Mouse (Mus musculus): Measurements from ENCODE around the gene Rnf150.

The Rnf150 gene

DNA sequence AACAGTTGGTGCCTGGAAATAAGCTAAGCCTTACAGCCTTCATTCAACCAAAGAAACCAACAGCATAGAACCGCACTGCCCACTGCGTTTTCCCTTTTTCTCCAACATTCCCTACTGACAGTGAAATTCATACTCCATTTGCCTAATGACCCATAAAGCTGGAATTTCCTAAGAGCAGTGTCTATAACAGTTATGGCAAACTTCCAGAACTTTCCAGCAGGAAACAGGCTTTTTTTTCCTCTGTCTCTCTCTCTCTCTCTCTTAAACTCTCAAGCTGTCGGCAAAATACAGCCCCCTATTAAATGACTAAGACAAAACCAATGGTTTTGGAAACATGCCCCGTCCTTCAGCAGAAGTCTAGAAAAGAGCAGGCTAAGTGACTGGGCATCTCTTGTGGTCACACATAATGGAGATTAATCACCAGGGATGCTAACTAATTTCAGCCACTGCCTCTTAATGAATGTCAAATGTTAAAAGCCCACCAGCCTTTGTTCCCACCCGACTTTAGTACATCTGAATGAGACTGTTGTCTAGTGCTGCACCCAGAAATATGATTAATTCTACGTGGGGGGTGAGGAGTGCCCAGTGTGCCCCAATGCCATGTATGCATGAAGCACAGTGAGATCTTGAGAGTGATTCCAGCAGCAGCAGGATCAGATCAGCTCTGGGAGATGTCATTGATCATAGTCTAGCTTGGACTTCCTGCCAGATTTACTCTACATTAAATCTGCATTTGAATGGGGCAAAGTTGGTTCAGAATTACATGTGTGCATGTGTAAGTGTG is 80.3 kb downstream of the Rnf150 start:
- DNase-seq (ENCODE audit: low read depth, low spot score), result no peak

DNA sequence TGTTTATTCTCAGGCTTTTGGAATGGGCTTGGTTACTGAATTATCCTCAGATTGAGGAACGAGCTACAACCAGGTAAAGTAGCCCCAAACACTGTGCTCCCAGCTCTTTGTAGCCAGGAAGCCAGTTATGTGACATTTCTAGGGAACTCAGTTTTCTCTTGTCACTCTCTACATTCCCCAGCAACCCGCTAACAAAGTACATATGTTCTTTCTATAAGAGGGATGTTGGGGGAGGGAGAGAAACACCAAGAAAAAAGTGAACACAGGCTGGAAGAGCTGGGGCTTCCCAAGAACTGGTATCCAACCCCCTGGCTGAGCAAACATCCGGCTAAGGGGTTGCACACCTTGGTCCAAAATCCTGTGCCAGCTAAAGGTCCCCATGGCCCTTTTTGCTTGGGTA is 82.7 kb downstream of the Rnf150 start:
- DNase-seq (ENCODE audit: low read depth, low spot score), result no peak

DNA sequence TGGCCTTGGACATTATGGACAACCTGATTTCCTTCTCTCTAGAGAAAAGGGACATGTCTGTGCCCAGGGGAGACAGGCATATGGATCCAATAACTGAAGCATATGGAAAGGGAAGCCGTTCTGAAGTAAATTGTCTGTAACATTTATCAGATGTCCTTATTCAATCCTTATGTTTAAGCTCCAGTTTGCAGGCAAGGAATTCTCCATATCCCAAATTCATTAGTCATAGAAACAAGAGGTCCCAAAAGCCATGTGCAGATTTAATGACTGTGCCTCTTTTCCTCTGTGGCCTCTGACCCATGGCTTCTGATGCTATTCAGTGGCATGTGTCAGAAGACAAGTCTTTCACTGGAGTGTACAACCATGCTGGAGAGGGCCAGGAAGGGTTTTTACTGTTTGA is 83.5 kb downstream of the Rnf150 start:
- no peak for DNase-seq (ENCODE audit: low read depth, low spot score)

DNA sequence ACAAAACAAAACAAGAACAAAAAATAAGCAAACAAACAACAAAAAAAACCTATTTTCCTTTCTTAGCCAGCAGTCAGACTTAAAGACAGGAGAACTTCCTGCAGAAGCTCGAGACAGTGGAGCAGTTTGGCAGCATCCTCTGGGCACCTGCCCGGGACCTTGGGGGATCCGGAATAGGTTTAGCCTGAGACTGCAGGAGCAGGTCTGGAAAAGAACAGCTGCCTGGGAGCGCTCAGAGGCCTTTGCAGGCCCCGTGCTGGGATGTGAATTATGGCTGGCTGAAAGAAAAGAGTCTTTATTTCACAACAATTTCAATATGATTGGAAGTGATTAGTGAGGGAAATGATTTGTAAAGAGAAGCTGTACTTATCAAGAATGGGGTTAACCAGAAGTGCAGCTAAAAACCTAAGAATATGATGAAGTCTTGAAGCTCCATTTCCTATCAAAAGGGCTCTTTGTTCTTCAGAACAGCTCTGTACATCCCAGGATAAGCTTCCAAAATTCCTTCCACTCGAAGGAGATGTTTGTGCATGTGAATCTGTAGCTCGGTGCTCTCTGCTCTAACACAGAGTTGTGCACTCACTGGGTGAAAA is 92.1 kb downstream of the Rnf150 start:
- DNase-seq (ENCODE audit: low read depth, low spot score), result no peak

DNA sequence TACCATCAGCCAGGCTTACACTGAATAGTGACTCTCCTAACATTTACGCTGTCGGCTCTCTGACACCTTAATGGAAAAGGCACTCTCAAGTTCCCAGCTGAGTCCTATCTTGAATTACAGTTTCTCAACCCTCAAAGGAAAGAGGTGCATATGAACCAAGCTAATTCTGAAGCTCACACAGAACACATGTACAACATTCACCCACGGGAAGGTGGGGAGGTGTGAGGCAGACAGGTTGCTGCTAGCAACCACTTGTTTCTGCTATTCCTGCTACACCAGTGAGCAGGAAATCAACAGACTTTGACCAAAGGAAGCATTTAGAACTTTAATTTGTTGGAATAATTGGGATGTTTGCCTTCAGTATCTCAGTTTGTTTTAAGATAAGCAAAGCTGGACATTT is 96.3 kb downstream of the Rnf150 start:
- no peak for DNase-seq (ENCODE audit: low read depth, low spot score)

DNA sequence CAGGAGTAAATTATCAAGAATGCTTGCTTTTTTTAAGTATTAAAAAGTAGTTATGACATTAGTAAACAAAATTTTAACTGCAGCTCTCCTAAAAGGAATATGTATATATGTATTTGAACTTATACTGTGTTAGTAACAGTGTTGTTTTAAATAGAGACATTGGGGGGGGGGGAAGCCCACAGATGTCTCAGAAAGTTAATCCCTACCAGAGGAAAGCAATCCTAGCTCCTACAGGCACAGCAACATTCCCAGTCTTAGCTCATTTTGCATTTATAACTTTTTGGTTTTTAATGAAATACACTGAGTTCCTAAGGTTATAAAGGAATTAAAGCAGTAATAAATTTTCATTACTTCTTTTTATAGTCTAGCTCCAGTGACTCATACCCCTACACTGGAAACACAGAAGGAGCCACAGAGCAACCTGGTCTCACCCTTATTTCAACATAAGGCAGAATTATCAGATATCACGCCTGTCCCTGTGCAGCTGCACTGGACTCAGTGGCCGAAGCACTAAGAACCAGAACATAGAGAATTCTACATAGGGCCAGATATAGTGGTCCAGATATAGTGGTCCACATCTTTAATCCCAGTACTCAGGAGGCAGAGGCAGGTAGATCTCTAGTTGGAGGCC is 96.9 kb downstream of the Rnf150 start:
- DNase-seq (ENCODE audit: low read depth, low spot score), result no peak

DNA sequence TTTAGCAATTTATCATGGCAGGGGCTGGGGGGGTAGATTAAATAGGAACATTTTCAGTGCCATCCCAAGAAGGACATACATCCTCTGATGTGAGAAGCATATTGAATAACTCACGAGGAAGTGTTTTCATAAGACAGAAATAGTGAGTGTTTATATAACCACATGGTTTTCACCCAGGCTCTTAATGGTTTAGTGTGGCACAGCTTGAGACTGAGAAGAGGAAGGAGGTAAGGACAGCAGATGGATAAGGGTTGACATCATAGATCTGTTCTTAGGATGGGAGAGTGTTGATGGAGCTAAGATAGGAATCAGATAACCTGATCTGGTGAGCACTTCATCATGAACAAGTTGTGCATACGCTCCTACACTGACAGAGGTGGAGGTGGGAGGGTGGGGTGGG is 101.4 kb downstream of the Rnf150 start:
- no peak for DNase-seq (ENCODE audit: low read depth, low spot score)

DNA sequence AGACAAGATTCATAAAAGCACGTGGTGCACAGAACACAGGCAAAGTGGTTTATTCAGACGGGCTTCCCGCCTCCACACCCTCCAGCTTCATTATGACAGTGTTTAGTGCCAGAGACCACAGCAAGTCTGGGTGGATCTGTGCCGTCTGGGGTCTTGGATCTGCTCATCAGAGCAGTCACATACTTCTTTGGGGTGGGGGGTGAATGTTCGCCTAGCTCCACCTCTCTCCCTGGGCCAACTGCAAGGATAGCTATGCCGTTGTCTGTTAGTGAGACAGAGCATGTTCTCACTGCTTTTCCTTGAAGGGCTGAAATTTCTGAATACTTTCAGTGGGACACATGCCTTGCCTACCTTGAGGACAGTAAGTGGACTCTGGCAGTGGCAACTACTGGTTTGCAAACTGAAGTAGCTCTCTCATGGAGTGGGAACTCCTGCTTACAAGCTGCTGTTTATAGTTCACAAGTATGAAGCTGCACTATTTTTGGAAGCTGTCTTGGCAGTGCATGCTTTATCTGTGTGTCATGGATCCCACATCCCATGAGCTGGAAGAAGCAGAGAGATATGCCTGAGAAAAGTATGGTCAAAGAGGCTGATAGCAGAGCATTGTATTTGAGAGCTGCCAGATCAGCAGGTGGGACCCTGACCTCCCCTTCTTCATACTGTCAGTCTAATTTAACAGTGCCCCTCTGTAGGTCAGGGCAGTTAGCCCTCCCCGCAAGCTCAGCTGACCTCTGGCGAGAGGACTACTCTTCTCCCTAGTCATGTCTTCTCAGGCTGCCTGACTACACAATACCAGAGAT is 104.9 kb downstream of the Rnf150 start:
- no peak for DNase-seq (ENCODE audit: low read depth, low spot score)

DNA sequence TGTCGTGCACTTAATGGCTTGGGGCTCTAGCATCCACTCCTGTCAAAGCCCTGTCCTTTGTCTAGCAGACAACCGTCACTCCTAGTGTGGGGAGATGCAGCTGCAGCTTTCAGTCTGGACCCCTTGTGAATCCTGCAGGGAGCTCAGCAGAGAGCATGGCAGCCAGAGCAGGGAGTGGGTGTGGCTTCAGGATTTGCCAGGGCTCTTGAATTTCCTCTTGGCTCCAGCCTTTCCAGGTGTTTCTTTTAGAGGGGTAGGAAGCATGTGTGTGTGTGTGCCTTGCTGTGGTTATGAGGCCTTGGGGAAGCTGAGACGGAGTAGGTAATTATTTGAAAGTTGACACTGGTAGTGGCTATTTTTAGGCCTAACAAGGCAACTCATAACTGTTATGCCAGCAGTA is 106.8 kb downstream of the Rnf150 start:
- no peak for DNase-seq (ENCODE audit: low read depth, low spot score)

DNA sequence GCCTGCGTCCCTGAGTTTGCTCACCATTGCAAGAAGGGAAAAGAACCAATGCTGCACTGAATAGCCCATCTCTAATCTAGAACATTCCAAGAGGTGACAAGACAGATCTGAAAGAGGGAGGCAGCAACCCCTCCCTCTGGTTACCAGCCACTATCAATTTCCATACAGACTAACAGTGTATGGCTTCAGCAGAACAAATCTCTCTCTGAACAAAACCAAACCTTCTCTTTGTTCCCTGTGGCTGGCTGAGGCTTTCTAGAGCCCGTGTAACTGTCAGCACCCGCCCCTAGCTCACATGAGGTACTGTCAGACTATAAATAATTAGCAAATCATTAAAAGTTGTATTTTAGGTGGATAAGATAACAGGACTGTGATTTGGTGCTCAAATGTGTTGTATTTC is 109.7 kb downstream of the Rnf150 start:
- DNase-seq (ENCODE audit: low read depth, low spot score), result no peak

DNA sequence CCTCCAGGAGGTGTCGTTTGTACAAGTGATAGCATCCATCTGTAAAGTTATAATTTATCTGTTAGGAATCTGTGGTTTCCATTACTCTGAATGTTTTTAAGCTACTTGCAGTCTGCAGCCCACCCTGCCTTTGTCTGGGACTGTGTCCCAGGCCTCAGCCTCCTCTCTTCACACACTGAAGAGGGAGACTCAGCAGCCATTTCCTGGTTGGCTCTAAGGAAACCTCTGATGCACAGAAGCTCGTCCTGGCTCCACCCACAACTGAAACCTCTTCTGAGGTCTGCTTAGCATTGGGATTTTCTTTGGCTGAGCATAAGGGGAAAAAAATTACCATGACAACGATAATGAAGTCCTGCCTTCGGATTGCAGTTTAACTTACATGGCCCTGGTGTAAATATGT is 110.2 kb downstream of the Rnf150 start:
- DNase-seq (ENCODE audit: low read depth, low spot score), result no peak

DNA sequence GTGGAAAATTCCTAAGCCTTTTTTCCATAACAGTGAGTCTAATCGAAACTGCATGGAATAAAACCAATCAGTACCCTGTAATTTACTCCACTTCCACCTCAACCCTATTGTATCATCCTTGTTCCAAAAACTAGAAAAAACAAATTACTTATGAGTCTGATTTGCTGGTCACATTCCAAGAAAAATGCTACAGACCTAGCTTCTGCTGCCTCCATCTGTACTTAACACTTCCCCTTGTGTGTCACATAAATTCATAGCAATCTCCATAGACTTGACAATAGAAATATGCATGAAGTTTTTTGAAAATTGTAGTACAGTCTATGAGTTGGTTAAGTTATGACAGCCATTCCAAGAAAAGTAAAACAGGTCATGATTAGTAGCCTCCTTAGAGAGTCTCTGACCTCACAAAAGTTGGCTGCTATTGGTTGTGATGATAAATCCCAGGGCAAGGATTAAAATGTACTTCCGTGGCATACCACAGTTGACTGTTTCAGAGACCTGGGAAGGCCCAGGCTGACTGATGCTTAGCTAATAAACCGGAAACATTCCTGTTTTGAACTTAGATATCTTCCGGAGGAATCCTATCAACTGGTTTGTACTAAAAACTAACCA is 118.2 kb downstream of the Rnf150 start:
- DNase-seq (ENCODE audit: low read depth, low spot score), result no peak

DNA sequence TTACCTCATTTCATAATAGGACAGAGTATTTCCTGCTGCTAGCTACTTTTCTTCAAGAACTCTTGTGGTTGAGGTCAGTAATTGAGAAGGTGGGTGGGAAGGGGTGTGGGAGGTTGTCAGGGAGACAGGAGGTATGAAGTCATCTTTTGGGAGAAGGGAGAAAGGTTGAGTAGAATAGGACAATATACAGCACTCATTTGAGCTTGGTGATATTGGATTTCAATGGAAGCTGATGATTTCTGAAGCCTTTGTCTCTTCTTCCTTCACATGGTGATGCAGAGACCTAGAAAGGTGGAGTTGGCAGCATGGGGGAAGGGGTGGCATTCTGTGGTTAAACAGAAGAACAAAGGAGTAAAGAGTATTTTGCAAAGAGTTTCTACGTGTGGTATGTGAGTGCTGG is 119.7 kb downstream of the Rnf150 start:
- peak; percentile 92 for DNase-seq (ENCODE audit: low read depth, low spot score)

DNA sequence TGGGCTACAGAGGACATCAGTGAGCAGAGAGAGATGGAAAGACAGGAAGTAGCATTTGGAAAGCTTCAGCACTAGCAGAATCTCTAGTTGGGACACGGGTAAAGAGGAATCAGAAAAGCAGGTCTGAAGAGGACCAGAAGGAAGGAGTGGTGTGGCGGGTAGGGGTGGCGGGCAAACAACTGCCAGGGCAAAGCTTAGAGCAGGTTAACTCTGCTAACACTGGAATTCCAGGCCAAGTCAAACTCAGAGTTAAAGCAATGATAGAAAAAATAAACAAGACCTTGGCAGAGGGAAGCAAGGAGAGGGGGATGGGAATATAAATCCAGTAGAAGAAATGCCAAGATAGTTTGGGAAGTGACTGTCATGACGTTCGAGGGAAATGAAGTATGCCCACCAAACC is 120.1 kb downstream of the Rnf150 start:
- DNase-seq (ENCODE audit: low read depth, low spot score), result no peak

DNA sequence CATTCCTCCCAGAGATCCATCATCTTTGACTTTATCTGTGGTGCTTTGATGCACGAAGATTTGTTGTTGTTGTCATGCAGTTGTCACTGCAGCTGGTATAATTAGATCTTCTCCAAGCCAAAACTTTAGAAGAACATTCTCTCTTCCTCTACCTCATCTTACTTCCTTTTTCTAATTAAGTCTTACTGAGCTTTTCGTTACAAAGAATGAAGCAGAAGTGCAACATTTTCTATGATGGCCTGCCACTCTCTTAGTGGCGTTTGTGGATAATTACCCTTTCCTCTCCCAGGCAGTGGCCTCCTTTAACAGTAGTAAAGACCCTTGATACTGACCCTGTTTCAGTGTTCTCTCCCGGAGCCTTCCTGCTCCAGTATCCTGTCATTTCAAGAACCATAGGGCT is 128.9 kb downstream of the Rnf150 start:
- DNase-seq (ENCODE audit: low read depth, low spot score), result no peak

DNA sequence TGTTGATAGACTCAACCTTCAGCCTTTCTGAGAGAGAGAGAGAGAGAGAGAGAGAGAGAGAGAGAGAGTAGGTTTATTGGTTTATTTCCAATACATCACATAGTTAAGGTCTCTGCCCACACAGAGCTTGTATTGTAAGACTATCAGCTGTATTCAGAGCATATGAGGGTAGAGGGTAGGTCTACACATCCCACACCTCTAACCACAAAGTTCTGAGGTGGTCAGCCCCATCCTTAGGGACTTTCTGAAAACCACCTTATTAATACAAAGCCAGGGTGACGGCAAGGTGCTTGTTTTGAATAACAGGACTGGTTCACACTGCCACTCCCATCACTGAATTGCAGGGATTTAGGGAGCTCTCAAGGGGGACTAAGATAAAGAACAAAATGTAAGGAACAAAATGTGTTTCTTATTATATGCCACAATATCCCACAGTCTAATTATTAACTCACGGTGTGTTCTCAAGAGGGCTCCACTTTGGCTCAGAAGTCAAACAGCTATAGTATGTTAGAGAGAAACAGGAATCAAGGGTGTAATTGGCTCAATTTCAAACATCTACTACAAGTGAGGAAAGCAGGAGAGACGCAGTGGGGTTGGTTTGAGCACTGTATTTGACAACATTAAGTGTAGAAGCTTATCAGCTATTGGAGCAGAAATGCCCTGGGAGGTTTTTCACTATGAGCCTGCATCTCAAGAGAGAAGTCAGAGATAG is 132.7 kb downstream of the Rnf150 start:
- no peak for DNase-seq (ENCODE audit: low read depth, low spot score)

DNA sequence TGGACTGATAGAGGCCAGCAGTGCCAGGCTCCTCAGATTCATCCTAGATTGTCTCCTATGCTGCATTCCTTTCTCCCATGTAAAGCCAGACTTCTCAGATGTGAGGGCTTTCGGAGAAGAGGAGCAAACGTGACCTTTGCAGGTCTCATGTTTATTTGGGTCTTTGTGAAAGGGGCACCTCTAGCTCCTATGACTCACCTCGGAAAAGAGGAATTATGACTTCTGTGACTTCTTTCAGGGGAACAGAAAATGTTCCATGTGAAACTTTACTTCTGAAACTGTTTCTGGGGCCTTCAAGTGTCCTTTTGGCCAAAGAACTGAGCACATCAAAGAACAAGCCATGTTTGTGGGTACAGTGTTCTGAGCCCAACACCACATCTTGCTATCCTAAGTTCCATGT is 133.7 kb downstream of the Rnf150 start:
- DNase-seq (ENCODE audit: low read depth, low spot score), result no peak

DNA sequence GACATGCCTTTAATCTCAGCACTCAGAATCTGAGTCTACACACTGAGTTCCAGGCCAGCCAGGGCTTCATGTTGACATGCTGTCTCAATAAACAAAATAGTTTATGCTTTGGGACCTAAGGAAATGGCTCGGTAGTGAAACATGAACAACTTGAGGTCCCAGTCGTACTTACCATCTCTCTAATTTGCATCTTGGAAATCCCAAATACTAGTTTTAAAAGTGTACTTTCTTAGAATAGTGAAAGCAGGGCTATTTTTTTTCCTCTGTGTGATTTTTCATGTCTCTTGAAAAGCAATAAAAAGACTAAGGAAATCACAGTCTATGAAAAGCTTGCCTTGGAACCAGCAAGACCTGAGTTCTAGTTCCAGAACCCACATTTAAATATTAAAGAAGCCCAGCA is 135.6 kb downstream of the Rnf150 start:
- DNase-seq (ENCODE audit: low read depth, low spot score), result no peak

DNA sequence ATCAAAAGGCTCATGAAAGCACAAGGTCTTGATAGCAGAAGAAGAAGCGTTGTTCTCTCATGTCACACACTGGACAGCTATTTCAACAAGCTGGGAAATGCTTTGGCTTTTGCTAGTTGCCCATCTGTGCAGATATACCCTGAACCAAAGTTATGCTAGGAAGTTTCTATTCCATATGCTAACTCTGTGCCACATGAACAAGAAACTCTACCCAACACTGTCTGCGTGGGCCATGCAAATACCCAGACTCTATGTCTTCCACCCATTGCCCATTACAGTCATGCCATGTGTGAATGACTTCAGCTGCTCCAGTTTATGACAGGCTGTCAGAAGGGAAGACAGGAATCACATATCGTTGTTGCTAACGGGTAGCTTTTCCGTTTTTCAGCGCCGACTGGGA is 140.0 kb downstream of the Rnf150 start:
- no peak for DNase-seq (ENCODE audit: low read depth, low spot score)

DNA sequence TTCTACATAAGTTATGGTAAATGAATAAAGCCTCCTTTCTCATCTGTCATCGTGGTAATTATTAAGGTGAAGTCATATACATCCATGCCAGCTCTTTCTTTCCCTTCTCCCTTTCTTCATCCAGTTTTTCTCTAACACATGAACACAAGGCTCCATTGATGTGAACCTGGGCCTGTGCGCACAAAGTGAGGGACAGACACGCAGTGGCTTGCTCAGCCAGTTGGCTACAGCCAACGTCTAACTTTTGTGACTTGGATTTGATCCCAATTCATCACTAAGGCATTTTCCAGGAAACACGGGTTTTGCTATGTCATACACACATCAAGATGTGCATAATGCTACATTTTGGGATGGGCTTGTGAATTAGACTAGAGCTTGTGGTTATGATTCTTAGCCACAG is 146.3 kb downstream of the Rnf150 start:
- DNase-seq (ENCODE audit: low read depth, low spot score), result no peak

DNA sequence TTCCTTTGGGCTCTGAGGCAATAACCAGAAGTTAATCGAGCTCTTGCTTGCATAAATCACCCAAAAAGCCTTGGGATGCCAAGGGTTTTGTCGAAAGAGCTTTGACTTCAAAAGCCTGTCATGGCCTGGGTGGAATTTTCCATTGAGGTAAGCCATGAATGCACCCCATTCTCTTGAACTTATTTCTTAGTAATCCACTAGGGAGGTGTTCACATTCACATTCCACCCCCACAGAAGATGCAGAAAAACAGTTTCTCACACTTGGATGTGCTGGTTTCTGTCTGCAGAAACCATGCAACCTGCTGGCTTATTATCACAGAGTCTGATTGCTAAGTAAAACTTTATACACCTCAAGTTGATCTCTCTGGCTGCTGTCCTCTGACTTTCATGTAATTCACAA is 148.1 kb downstream of the Rnf150 start:
- DNase-seq (ENCODE audit: low read depth, low spot score), result no peak
